Mouse (Mus musculus): ENCODE measurements around the gene Zbtb41. TPM values are rescaled to one million over a fixed set of nuclear protein-coding genes. Genes with fewer than 3 reads are reported as not detected.

Zbtb41 gene
- total and polyA plus RNA-seq, 3 experiments, result 7.6 to 9.3 TPM; not detected in 1

- no peak for TF ChIP-seq TBP (IDR thresholded peaks at IDR 0.05; ENCODE audit: low read depth, low read length)
- no peak for TF ChIP-seq E2F4 (IDR thresholded peaks at IDR 0.05; ENCODE audit: borderline replicate concordance, low read depth, low read length)
- no peak for TF ChIP-seq RAD21 (IDR thresholded peaks at IDR 0.05; ENCODE audit: low read depth, low read length)
These were observed 33.3 kb downstream of the Zbtb41 start (continued) for GRCm38 (mm10) chr1:139455226-139455869.

- peak; percentile 15 for DNase-seq (ENCODE audit: low read depth, low spot score)
- no peaks in the 10 kb centered on the region for H3K9me3 ChIP-seq (replicated peaks; ENCODE audit: insufficient read depth, low read length)
- H3K4me1 ChIP-seq (ENCODE audit: control insufficient read depth in 1 of 2, insufficient read depth in 2 of 2, low read length in 2 of 2), result peaks cover 0 to 10% of the 10 kb centered on the region in 2 experiments; a peak in 2 of 4 replicates
- H3K27me3 ChIP-seq (ENCODE audit: control insufficient read depth in 1 of 2, insufficient read depth in 2 of 2, low read length in 2 of 2), result no peaks in the 10 kb centered on the region
- peaks cover 24% of the 10 kb centered on the region for H3K79me2 ChIP-seq (ENCODE audit: control insufficient read depth, insufficient read depth, low read length, poor library complexity)
- H3K27ac ChIP-seq (ENCODE audit: control insufficient read depth, low read depth, low read length), result no peak overlapping the region
- H3K9ac ChIP-seq (ENCODE audit: control insufficient read depth, low read depth, low read length, poor library complexity, severe bottlenecking), result no peak overlapping the region
- no peak overlapping the region for H3K4me3 ChIP-seq (ENCODE audit: control insufficient read depth in 1 of 2, insufficient read depth in 1 of 2, low read depth in 2 of 2, low read length in 2 of 2)
- peaks cover 13 to 47% of the 10 kb centered on the region in 2 experiments for H3K36me3 ChIP-seq (ENCODE audit: control insufficient read depth in 1 of 2, insufficient read depth in 2 of 2, low read length in 2 of 2)
- TF ChIP-seq USF2 (IDR thresholded peaks at IDR 0.05; ENCODE audit: borderline replicate concordance in 1 of 2, insufficient read depth in 1 of 2, low read depth in 1 of 2, low read length in 2 of 2) (no peak), ZNF384 (IDR thresholded peaks at IDR 0.05; ENCODE audit: low read depth, low read length) (no peak), SIN3A (IDR thresholded peaks at IDR 0.05; ENCODE audit: low read length) (no peak), ZC3H11A (IDR thresholded peaks at IDR 0.05; ENCODE audit: low read depth, low read length) (no peak), CTCF (IDR thresholded peaks at IDR 0.05 in 2 of 3, conservative IDR thresholded peaks at IDR 0.05 in 1 of 3; ENCODE audit: control insufficient read depth in 1 of 3, insufficient read depth in 1 of 3, low read depth in 2 of 3, low read length in 3 of 3, poor library complexity in 1 of 3, severe bottlenecking in 1 of 3) (no peak), GABPA (IDR thresholded peaks at IDR 0.05; ENCODE audit: low read depth, low read length) (no peak)
These were observed 38.7 kb downstream of the Zbtb41 start for GRCm38 (mm10) chr1:139460807-139461206.

GRCm38 (mm10) chr1:139465936-139466335 is 43.8 kb downstream of the Zbtb41 start:
- peak; percentile 31 for DNase-seq (ENCODE audit: low read depth, low spot score)
- Histone ChIP-seq H3K9me3 (replicated peaks; ENCODE audit: insufficient read depth, low read length) (no peaks in the 10 kb centered on the region), H3K4me1 (ENCODE audit: control insufficient read depth in 1 of 2, insufficient read depth in 2 of 2, low read length in 2 of 2) (no peaks in the 10 kb centered on the region), H3K27me3 (ENCODE audit: control insufficient read depth in 1 of 2, insufficient read depth in 2 of 2, low read length in 2 of 2) (no peaks in the 10 kb centered on the region), H3K4me3 (ENCODE audit: control insufficient read depth in 1 of 2, insufficient read depth in 1 of 2, low read depth in 2 of 2, low read length in 2 of 2) (no peak overlapping the region), H3K27ac (ENCODE audit: control insufficient read depth, low read depth, low read length) (no peak overlapping the region), H3K9ac (ENCODE audit: control insufficient read depth, low read depth, low read length, poor library complexity, severe bottlenecking) (no peak overlapping the region), H3K36me3 (ENCODE audit: control insufficient read depth in 1 of 2, insufficient read depth in 2 of 2, low read length in 2 of 2) (peaks cover 0 to 51% of the 10 kb centered on the region in 2 experiments; a peak in 2 of 4 replicates), H3K79me2 (ENCODE audit: control insufficient read depth, insufficient read depth, low read length, poor library complexity) (peaks cover 2% of the 10 kb centered on the region; the same call in 1 of the 2 replicates)
- TF ChIP-seq MYC (IDR thresholded peaks at IDR 0.05; ENCODE audit: low read depth, low read length) (no peak), CTCF (IDR thresholded peaks at IDR 0.05 in 2 of 3, conservative IDR thresholded peaks at IDR 0.05 in 1 of 3; ENCODE audit: control insufficient read depth in 1 of 3, insufficient read depth in 1 of 3, low read depth in 2 of 3, low read length in 3 of 3, poor library complexity in 1 of 3, severe bottlenecking in 1 of 3) (no peak), MYB (IDR thresholded peaks at IDR 0.05; ENCODE audit: low read depth, low read length) (no peak), MEF2A (IDR thresholded peaks at IDR 0.05; ENCODE audit: extremely low read depth, insufficient replicate concordance, low read depth, low read length, poor library complexity, severe bottlenecking) (no peak), JUND (IDR thresholded peaks at IDR 0.05; ENCODE audit: low read depth, low read length) (no peak), NELFE (IDR thresholded peaks at IDR 0.05; ENCODE audit: low read depth, low read length) (no peak), NRF1 (IDR thresholded peaks at IDR 0.05; ENCODE audit: insufficient read depth, low read depth, low read length, poor library complexity, severe bottlenecking) (no peak), MAX (IDR thresholded peaks at IDR 0.05; ENCODE audit: low read length) (no peak), MAFK (IDR thresholded peaks at IDR 0.05; ENCODE audit: borderline replicate concordance, low read depth, low read length) (no peak), E2F4 (IDR thresholded peaks at IDR 0.05; ENCODE audit: borderline replicate concordance, low read depth, low read length) (no peak), GABPA (IDR thresholded peaks at IDR 0.05; ENCODE audit: low read depth, low read length) (no peak)

All from MEL (cell line).